Mouse (Mus musculus) G1E (cell line): ENCODE results near the gene Olfr186.

Source experiments
- CTCF ChIP-seq: IDR thresholded peaks from 2 replicates; pipeline ENCODE4 v1.5.1; 2012; ENCODE audit warnings: low read depth, low read length, inconsistent platforms, mixed read lengths
- GATA1 ChIP-seq: IDR thresholded peaks from 2 replicates; pipeline ENCODE4 v1.6.1; 2012; ENCODE audit warnings: borderline replicate concordance, low read length, inconsistent platforms, mixed read lengths
- POLR2AphosphoS5 ChIP-seq: IDR thresholded peaks from 2 replicates; pipeline ENCODE4 v1.6.1; 2012; ENCODE audit warnings: low read depth, low read length, inconsistent platforms; ENCODE audit not compliant: insufficient replicate concordance
- TAL1 ChIP-seq: conservative IDR thresholded peaks from 2 replicates; pipeline ENCODE4 v1.6.1; 2012; ENCODE audit warnings: low read depth, low read length, inconsistent platforms, mixed read lengths

DNA sequence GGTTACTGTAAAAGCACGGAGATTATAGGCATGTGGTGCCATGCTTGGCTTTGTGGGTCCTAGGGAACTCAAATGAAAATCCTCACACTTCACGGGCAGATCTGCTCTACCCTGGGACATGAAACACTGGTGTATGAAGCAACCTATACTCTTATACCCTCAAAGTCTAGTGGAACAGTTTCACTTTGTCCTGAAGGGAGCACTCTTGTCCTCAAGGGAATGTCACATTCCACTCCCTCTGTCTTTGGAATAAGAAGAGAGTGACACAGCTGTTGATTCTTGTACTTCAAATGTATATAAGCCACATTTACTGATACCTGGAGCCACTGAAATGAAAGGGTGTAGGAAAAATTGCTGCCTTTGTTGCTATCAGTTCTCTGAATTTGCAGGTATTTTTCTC, 35.0 kb downstream of the Olfr186 start, which contains the start of gene Olfr183:
- TF ChIP-seq CTCF (no peak), TAL1 (no peak), GATA1 (no peak), POLR2AphosphoS5 (no peak)
